Mouse (Mus musculus): Measurements from ENCODE around the gene Pdzd8.

Gene Pdzd8

GRCm38 (mm10) chr19:59345658-59346283 lies at the start of gene Pdzd8:
Gene Pdzd8 (minus strand): TSS chr19:59345780.
- in situ Hi-C loops (cut with MboI; ENCODE audit: unreplicated experiment in 2 of 2) = loop anchor here in 1 of 2 experiments (5.0 kb wide), 1 partner anchor 37 kb away; no protein-coding TSS in a partner anchor

- in situ Hi-C loops (cut with MboI; ENCODE audit: unreplicated experiment in 2 of 2) = loop anchor here (25.0 kb wide), 2 partner anchors 543 to 1143 kb away; partner anchors contain the start of gene Rab11fip2 (in 1 of the 2)
Observed at GRCm38 (mm10) chr19:59393777-59394441, 48.3 kb upstream of the Pdzd8 start.

- in situ Hi-C loops (cut with MboI; ENCODE audit: unreplicated experiment in 2 of 2) = loop anchor here (25.0 kb wide), 2 partner anchors 548 to 1148 kb away; partner anchors contain the start of gene Rab11fip2 (in 1 of the 2)
Observed at GRCm38 (mm10) chr19:59388847-59389606, 43.4 kb upstream of the Pdzd8 start.

- in situ Hi-C loops (cut with MboI; ENCODE audit: unreplicated experiment in 2 of 2) = loop anchor here (25.0 kb wide), 2 partner anchors 549 to 1149 kb away; partner anchors contain the start of gene Rab11fip2 (in 1 of the 2)
Observed at GRCm38 (mm10) chr19:59388399-59388798, 42.8 kb upstream of the Pdzd8 start.

GRCm38 (mm10) chr19:59387178-59387577 lies 41.6 kb upstream of the Pdzd8 start:
- in situ Hi-C loops (cut with MboI; ENCODE audit: unreplicated experiment in 2 of 2) = loop anchor here (25.0 kb wide), 2 partner anchors 550 to 1150 kb away; partner anchors contain the start of gene Rab11fip2 (in 1 of the 2)

- in situ Hi-C loops (cut with MboI; ENCODE audit: unreplicated experiment in 2 of 2) = loop anchor here (5.0 to 25.0 kb wide), 4 partner anchors 38 to 1152 kb away; partner anchors contain the start of genes Pdzd8 (in 1 of the 2) and Rab11fip2 (in 1 of the 2)
Observed at GRCm38 (mm10) chr19:59384582-59385495, 39.3 kb upstream of the Pdzd8 start.

- in situ Hi-C loops (cut with MboI; ENCODE audit: unreplicated experiment in 2 of 2) = loop anchor here (5.0 to 25.0 kb wide), 4 partner anchors 35 to 1155 kb away; partner anchors contain the start of genes Pdzd8 (in 1 of the 2) and Rab11fip2 (in 1 of the 2)
Observed at GRCm38 (mm10) chr19:59382416-59382917, 36.9 kb upstream of the Pdzd8 start.

- in situ Hi-C loops (cut with MboI; ENCODE audit: unreplicated experiment in 2 of 2) = loop anchor here (5.0 to 25.0 kb wide), 4 partner anchors 33 to 1157 kb away; partner anchors contain the start of genes Pdzd8 (in 1 of the 2) and Rab11fip2 (in 1 of the 2)
Observed at GRCm38 (mm10) chr19:59379995-59380394, 34.4 kb upstream of the Pdzd8 start.

GRCm38 (mm10) chr19:59376481-59376880 lies 30.9 kb upstream of the Pdzd8 start:
- in situ Hi-C loops (cut with MboI; ENCODE audit: unreplicated experiment in 2 of 2) = loop anchor here (25.0 kb wide), 2 partner anchors 561 to 1161 kb away; partner anchors contain the start of gene Rab11fip2 (in 1 of the 2)

- in situ Hi-C loops (cut with MboI; ENCODE audit: unreplicated experiment in 2 of 2) = loop anchor here (25.0 kb wide), 2 partner anchors 562 to 1162 kb away; partner anchors contain the start of gene Rab11fip2 (in 1 of the 2)
Observed at GRCm38 (mm10) chr19:59374940-59375339, 29.4 kb upstream of the Pdzd8 start.

- in situ Hi-C loops (cut with MboI; ENCODE audit: unreplicated experiment in 2 of 2) = no loop called here
Observed at GRCm38 (mm10) chr19:59372928-59373327, 27.3 kb upstream of the Pdzd8 start.

- in situ Hi-C loops (cut with MboI; ENCODE audit: unreplicated experiment in 2 of 2) = no loop called here
Observed at GRCm38 (mm10) chr19:59371016-59371415, 25.4 kb upstream of the Pdzd8 start.

GRCm38 (mm10) chr19:59367892-59368291 lies 22.3 kb upstream of the Pdzd8 start:
- in situ Hi-C loops (cut with MboI; ENCODE audit: unreplicated experiment in 2 of 2) = no loop called here

- in situ Hi-C loops (cut with MboI; ENCODE audit: unreplicated experiment in 2 of 2) = no loop called here
Observed at GRCm38 (mm10) chr19:59366724-59367123, 21.1 kb upstream of the Pdzd8 start.

GRCm38 (mm10) chr19:59363666-59364065 lies 18.1 kb upstream of the Pdzd8 start:
- in situ Hi-C loops (cut with MboI; ENCODE audit: unreplicated experiment in 2 of 2) = no loop called here

- in situ Hi-C loops (cut with MboI; ENCODE audit: unreplicated experiment in 2 of 2) = no loop called here
Observed at GRCm38 (mm10) chr19:59362646-59363045, 17.1 kb upstream of the Pdzd8 start.

GRCm38 (mm10) chr19:59360486-59360896 lies 14.9 kb upstream of the Pdzd8 start:
- in situ Hi-C loops (cut with MboI; ENCODE audit: unreplicated experiment in 2 of 2) = no loop called here

- in situ Hi-C loops (cut with MboI; ENCODE audit: unreplicated experiment in 2 of 2) = no loop called here
Observed at GRCm38 (mm10) chr19:59359202-59359601, 13.6 kb upstream of the Pdzd8 start.

- in situ Hi-C loops (cut with MboI; ENCODE audit: unreplicated experiment in 2 of 2) = no loop called here
Observed at GRCm38 (mm10) chr19:59357878-59358277, 12.3 kb upstream of the Pdzd8 start.
